Mouse (Mus musculus): ENCODE measurements around the gene Tm4sf5.

Tm4sf5 gene

DNA sequence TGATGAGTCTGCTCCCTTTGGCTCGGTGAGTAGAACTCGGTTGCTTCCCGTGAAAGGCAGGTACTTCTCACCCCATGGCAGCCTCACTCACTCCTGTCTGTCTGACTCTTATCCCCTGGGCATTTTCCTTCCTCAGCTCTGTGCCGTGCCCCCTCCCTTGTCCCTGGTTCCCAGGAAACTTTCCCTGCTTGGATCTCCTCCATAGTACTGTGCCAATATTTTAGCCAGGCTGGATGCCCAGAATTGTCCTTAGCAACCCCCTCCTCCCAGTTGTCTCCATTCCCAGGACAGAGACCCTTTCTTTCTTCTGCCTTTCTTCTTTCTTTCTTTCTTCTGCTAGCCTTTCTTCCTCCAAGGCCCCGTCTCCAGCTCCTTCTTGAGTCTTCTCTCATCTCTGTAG is 36.4 kb downstream of the Tm4sf5 start:
- DNase-seq (ENCODE audit: low spot score) = no peak

DNA sequence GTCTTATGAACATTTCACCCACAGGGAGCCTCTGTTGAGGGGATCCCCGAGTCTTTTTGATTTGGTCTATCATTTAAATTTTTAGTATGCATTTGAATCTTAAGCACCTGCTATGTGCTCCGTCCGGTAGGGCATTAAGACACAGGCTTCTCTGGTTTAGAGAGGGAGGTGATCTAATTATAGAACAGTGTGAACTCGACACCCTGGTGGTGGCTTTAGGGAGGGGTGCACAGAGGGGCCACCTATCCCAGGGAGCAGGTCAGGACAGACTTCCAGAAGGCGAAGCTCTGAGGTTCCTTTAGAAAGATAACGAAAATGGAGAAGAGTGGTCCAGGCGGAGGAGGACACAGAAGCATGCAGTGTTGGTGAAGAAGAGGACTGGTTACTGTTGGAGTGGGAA is 39.5 kb downstream of the Tm4sf5 start:
- no peak for DNase-seq (ENCODE audit: low spot score)

DNA sequence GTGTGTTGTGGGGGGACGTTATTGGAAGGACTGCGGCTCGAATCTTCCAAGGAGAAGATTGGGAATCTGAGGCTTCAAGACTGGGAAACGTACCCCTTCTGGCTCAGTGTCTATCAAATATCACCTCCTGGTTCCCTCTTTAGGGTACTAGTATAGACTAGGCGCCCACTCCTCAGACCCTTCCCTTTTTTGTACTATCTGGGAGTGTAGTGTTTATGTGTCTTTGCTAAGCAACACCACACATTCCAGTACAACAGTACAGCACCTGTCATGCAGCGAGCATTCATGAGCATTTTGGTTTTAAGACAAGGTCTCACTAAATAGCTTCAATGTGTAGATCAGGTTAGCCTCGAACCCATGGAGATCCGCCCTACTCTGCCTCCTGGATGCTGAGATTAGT is 46.5 kb downstream of the Tm4sf5 start:
- DNase-seq (ENCODE audit: low spot score) = no peak

DNA sequence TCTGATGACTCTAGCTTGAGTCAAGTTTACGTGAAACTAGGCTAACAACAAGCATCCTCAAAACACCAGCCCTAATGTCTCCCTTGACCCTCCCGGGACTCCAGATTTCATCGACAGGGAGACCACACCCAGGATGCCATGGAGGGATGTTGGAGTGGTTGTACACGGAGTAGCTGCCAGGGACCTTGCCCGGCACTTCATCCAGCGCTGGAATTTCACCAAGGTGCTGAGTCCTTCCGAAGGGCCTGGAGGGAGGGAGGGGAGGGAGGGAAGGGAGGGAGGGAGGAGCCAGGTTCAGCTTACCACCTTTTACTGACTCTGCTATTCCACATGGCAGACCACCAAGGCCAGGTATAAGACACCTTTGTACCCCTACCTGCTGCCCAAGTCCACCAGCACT is 48.9 kb downstream of the Tm4sf5 start:
- DNase-seq (ENCODE audit: low spot score) = no peak

DNA sequence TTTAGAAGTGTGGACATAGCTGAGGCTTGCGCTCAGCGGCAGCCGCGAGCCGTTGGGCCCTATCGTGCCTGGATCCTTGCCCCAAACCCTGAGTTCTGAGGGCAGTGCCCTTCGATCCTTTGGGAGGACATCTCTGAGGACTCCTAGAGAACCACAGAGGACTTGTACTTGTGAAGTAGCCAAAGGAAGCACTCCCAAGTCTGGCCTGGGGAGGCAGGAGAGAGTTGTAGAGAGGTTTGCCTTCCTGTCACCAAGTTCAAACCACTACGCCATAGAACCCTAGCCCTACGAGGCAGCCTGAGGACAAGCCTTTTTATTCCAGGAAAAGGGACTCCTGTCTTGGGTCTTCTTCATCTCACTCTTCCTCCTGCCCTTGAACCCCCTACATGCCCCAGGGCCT is 52.5 kb downstream of the Tm4sf5 start:
- DNase-seq (ENCODE audit: low spot score) = no peak
